Mouse (Mus musculus) layer of hippocampus, postnatal 36 days (tissue): ENCODE measurements at regions not wholly inside any gene's neighbourhood (a gene's known extent, or its start where the extent isn't known, plus 50 kb on each side); places are given as distances from the start of the nearest gene placed in this dataset.

ENCODE experiments used
- DNase-seq, 2 experiments: peaks; one replicate each; pipeline ENCODE4 v3.0.0; 2022

DNA sequence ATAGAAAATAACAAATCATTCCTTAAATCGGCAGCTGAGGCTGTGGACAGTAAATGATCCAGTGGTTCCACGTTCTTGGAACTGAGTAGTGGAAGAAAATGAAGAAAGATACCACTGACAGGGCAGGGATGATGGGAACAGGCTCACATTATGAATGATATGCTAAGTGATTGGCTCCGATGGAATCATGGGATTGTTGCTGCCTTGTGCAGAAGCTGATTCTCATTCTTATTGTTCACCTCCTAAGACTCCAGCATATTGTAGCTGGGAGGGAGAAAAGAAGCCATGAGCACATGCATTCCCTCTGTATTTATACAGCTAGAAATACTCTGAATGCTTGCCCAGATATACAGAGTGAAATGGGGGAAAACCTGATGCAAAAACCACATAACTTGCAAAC lies 777.3 kb upstream of the Gm8797 start:
- DNase-seq: no peak

DNA sequence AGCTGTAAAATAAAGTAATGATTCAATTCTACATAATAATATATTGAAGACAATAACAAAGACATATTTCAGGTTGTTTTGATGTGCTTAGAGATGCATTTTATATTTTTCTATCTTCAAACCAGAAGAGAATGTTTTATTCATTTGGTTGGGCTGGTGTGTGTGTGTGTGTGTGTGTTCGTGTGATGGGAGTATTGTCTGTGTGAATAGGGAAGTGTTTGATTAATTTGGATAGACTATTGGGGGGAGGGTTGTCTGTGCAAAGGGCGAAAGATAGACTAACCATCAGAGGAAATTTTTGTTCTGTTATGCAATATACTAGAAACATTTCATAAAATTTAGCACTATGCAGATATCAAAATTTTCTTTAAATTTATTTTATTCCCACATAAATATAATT lies 776.8 kb upstream of the Gm8797 start:
- no peak for DNase-seq

DNA sequence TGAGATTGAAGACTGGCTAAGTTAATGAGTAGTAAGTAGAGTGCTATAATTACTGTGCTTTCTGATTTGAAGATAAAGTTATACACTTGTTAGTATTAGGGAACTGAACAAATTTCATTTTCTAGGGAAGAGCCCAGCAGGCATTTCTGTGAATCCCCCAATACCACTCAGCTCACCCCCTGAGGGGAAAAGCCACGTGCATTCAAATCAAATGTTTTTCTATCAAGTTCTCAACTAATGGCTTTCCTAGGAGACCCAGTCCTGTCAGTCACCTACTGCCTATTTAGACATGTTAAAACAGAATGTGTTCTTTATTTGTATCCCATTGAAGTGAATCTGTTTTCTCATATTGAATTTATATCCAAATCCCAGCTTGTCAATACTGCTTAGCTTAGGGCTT lies 775.9 kb upstream of the Gm8797 start:
- DNase-seq: no peak

DNA sequence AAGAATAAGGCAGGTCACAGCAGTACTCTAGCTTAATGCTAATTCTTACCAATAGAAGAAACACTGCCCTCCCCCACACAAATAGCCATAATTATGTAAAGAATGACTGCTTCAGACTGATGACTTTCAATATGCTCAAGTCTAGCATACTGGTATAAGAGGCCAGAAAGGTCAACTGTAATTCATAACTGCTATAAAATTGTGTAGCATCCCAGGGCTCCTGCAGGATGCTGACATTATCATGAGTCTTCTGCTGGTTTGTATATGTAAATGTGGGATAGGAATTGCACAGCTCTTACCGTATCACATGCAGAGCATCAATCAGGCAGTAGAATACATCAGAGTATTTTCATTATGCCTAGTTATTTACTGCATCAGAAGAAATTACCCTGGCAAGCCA lies 774.3 kb upstream of the Gm8797 start:
- DNase-seq: no peak

DNA sequence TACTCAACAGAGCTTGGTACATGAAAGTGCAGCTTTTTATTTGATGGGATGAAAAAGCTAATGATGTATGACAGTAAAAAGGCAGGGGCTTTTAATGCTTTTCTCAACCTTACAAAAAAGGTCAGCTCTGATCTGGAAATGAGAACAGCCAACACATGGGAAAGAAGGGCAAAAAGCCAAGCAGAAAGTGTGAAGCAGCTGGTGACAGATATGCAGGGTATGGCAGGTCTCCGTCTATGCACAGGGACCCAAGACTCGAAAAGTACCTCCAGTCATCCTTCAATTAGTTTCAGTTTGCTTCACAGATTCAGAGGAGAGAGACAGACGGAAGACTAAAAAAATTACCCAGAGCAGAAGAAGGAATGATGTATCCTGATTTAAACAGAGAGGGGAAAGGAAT lies 732.9 kb upstream of the Gm8797 start:
- DNase-seq: no peak
